Mouse (Mus musculus): ENCODE measurements around the gene Atp1a3. TPM values are rescaled to one million over a fixed set of nuclear protein-coding genes. Genes with fewer than 3 reads are reported as not detected.

Gene Atp1a3
- total and polyA plus RNA-seq, 2 experiments, result 0.06 to 0.28 TPM

DNA sequence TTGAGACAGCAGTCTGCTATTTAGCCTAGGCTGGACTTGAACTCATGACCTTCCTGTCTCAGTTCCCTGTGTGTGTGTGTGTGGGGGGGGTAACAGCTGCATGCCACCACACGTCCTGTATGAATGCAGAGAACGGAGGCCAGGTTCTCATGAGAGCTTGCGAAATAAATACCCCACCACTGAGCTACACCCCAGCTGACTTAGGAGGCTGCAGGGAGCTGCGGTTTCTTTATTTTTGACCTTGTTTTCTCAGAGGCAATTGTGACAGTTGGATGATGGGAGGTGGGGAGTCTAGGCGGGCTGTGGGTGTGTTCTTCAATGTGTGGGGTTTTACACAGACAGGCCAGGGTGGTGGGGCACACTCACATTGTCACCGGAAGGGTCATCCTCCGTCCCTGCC, 5.5 kb downstream of the Atp1a3 start:
- no peak overlapping the region for H3K4me3 ChIP-seq (ENCODE audit: insufficient read depth, low read depth, low read length)
- H3K27ac ChIP-seq (replicated peaks; ENCODE audit: insufficient read depth, low read depth, low read length), result no peak overlapping the region
- TF ChIP-seq CTCF (IDR thresholded peaks at IDR 0.05; ENCODE audit: low read depth, low read length) (no peak), POLR2A (IDR thresholded peaks at IDR 0.05; ENCODE audit: extremely low read depth, insufficient read depth, low read length) (no peak)
- H3K36me3 ChIP-seq (ENCODE audit: control insufficient read depth, insufficient read depth, low read length), result no peaks in the 10 kb centered on the region
- H3K27me3 ChIP-seq (ENCODE audit: control insufficient read depth, insufficient read depth, low read length), result no peaks in the 10 kb centered on the region
- no peaks in the 10 kb centered on the region for H3K4me1 ChIP-seq (ENCODE audit: control insufficient read depth, insufficient read depth, low read length)
- no peak overlapping the region for H3K9ac ChIP-seq (ENCODE audit: low read depth, low read length)
- DNase-seq (ENCODE audit: extremely low read depth, low read depth, low spot score), result no peak
- no peaks in the 10 kb centered on the region for H3K79me2 ChIP-seq (ENCODE audit: control insufficient read depth, insufficient read depth, low read length)
- 62% methylated on average over 7 of the region's 7 CpGs for WGBS

GRCm38 (mm10) chr7:24993081-24993480, 12.7 kb downstream of the Atp1a3 start:
- no peak for TF ChIP-seq POLR2A (IDR thresholded peaks at IDR 0.05; ENCODE audit: extremely low read depth, insufficient read depth, low read length)
- WGBS, result 70% methylated on average over 6 of the region's 6 CpGs
- Histone ChIP-seq H3K4me1 (ENCODE audit: control insufficient read depth, insufficient read depth, low read length) (no peaks in the 10 kb centered on the region), H3K27ac (replicated peaks; ENCODE audit: insufficient read depth, low read depth, low read length) (no peak overlapping the region), H3K36me3 (ENCODE audit: control insufficient read depth, insufficient read depth, low read length) (no peaks in the 10 kb centered on the region), H3K4me3 (ENCODE audit: insufficient read depth, low read depth, low read length) (no peak overlapping the region), H3K27me3 (ENCODE audit: control insufficient read depth, insufficient read depth, low read length) (no peaks in the 10 kb centered on the region), H3K9ac (ENCODE audit: low read depth, low read length) (no peak overlapping the region), H3K79me2 (ENCODE audit: control insufficient read depth, insufficient read depth, low read length) (no peaks in the 10 kb centered on the region)
- DNase-seq (ENCODE audit: extremely low read depth, low read depth, low spot score), result no peak

DNA sequence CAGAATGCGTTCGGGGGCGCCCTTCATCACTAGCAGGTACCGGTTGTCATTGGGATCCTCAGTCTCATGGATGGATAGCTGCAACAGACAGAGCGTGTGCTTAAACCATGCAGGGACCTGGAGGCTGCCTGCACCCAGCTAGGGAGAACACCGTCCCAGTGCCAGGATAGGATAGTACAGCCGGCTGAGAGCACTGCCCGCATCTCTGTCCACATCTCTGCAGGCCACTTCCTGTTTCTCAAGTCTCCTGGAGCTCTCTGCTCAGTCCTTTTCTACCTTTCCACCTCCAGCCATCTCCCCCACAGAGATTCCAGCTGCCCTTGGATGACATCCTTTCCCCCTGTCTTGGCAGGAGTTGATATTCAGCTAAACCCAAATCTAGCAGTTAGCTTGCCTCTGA, 15.3 kb downstream of the Atp1a3 start:
- Histone ChIP-seq H3K4me1 (ENCODE audit: control insufficient read depth, insufficient read depth, low read length) (no peaks in the 10 kb centered on the region), H3K79me2 (ENCODE audit: control insufficient read depth, insufficient read depth, low read length) (no peaks in the 10 kb centered on the region), H3K27ac (replicated peaks; ENCODE audit: insufficient read depth, low read depth, low read length) (no peak overlapping the region), H3K27me3 (ENCODE audit: control insufficient read depth, insufficient read depth, low read length) (no peaks in the 10 kb centered on the region), H3K4me3 (ENCODE audit: insufficient read depth, low read depth, low read length) (no peak overlapping the region), H3K36me3 (ENCODE audit: control insufficient read depth, insufficient read depth, low read length) (no peaks in the 10 kb centered on the region), H3K9ac (ENCODE audit: low read depth, low read length) (no peak overlapping the region)
- 83% methylated on average over 8 of the region's 8 CpGs for WGBS
- no peak for TF ChIP-seq POLR2A (IDR thresholded peaks at IDR 0.05; ENCODE audit: extremely low read depth, insufficient read depth, low read length)
- no peak for TF ChIP-seq CTCF (IDR thresholded peaks at IDR 0.05; ENCODE audit: low read depth, low read length)
- no peak for DNase-seq (ENCODE audit: extremely low read depth, low read depth, low spot score)

- no peak overlapping the region for H3K27ac ChIP-seq (replicated peaks; ENCODE audit: insufficient read depth, low read depth, low read length)
- H3K27me3 ChIP-seq (ENCODE audit: control insufficient read depth, insufficient read depth, low read length), result no peaks in the 10 kb centered on the region
- no peak for DNase-seq (ENCODE audit: extremely low read depth, low read depth, low spot score)
- H3K9ac ChIP-seq (ENCODE audit: low read depth, low read length), result no peak overlapping the region
- WGBS, result 75% methylated on average over 14 of the region's 14 CpGs
- no peaks in the 10 kb centered on the region for H3K79me2 ChIP-seq (ENCODE audit: control insufficient read depth, insufficient read depth, low read length)
- H3K4me1 ChIP-seq (ENCODE audit: control insufficient read depth, insufficient read depth, low read length), result no peaks in the 10 kb centered on the region
- no peak overlapping the region for H3K4me3 ChIP-seq (ENCODE audit: insufficient read depth, low read depth, low read length)
- no peaks in the 10 kb centered on the region for H3K36me3 ChIP-seq (ENCODE audit: control insufficient read depth, insufficient read depth, low read length)
- TF ChIP-seq CTCF (IDR thresholded peaks at IDR 0.05; ENCODE audit: low read depth, low read length) (no peak), POLR2A (IDR thresholded peaks at IDR 0.05; ENCODE audit: extremely low read depth, insufficient read depth, low read length) (no peak)
Measured at GRCm38 (mm10) chr7:24987941-24988340, 17.8 kb downstream of the Atp1a3 start.

DNA sequence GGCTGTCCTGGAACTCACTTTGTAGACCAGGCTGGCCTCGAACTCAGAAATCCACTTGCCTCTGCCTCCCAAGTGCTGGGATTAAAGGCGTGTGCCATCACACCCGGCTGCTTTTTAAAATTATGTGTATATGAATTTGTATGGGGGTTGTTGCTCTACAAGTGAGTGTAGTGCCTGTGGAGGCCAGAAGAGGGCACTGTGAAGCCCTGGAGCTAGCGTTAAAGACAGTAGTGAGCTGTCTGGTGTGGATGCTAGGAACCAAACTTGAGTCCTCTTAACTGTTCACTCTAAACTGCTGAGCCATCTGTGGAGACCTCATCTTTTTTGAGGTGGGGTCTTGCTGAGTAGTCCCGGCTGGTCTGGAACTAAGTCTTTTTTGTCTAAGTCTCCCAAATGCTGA, 20.0 kb downstream of the Atp1a3 start:
- H3K27ac ChIP-seq (replicated peaks; ENCODE audit: insufficient read depth, low read depth, low read length), result no peak overlapping the region
- no peaks in the 10 kb centered on the region for H3K27me3 ChIP-seq (ENCODE audit: control insufficient read depth, insufficient read depth, low read length)
- no peaks in the 10 kb centered on the region for H3K79me2 ChIP-seq (ENCODE audit: control insufficient read depth, insufficient read depth, low read length)
- no peaks in the 10 kb centered on the region for H3K4me1 ChIP-seq (ENCODE audit: control insufficient read depth, insufficient read depth, low read length)
- H3K9ac ChIP-seq (ENCODE audit: low read depth, low read length), result no peak overlapping the region
- no peak overlapping the region for H3K4me3 ChIP-seq (ENCODE audit: insufficient read depth, low read depth, low read length)
- no peaks in the 10 kb centered on the region for H3K36me3 ChIP-seq (ENCODE audit: control insufficient read depth, insufficient read depth, low read length)
- no peak for DNase-seq (ENCODE audit: extremely low read depth, low read depth, low spot score)
- WGBS, result 72% methylated on average over 5 of the region's 5 CpGs
- TF ChIP-seq CTCF (IDR thresholded peaks at IDR 0.05; ENCODE audit: low read depth, low read length) (peak; percentile 13; the same call in 1 of the 2 replicates), POLR2A (IDR thresholded peaks at IDR 0.05; ENCODE audit: extremely low read depth, insufficient read depth, low read length) (no peak)

- Histone ChIP-seq H3K36me3 (ENCODE audit: control insufficient read depth, insufficient read depth, low read length) (no peaks in the 10 kb centered on the region), H3K4me1 (ENCODE audit: control insufficient read depth, insufficient read depth, low read length) (no peaks in the 10 kb centered on the region), H3K79me2 (ENCODE audit: control insufficient read depth, insufficient read depth, low read length) (no peaks in the 10 kb centered on the region), H3K27me3 (ENCODE audit: control insufficient read depth, insufficient read depth, low read length) (no peaks in the 10 kb centered on the region), H3K4me3 (ENCODE audit: insufficient read depth, low read depth, low read length) (no peak overlapping the region), H3K27ac (replicated peaks; ENCODE audit: insufficient read depth, low read depth, low read length) (no peak overlapping the region), H3K9ac (ENCODE audit: low read depth, low read length) (no peak overlapping the region)
- no peak for DNase-seq (ENCODE audit: extremely low read depth, low read depth, low spot score)
- 85% methylated on average over 2 of the region's 2 CpGs for WGBS
- TF ChIP-seq CTCF (IDR thresholded peaks at IDR 0.05; ENCODE audit: low read depth, low read length) (no peak; the same call in 1 of the 2 replicates), POLR2A (IDR thresholded peaks at IDR 0.05; ENCODE audit: extremely low read depth, insufficient read depth, low read length) (no peak)
Measured at GRCm38 (mm10) chr7:24984307-24984706, 21.5 kb downstream of the Atp1a3 start.

All from liver, adult 2 months (tissue).